Mouse (Mus musculus): ENCODE measurements at regions not wholly inside any gene's neighbourhood (a gene's known extent, or its start where the extent isn't known, plus 50 kb on each side); places are given as distances from the start of the nearest gene placed in this dataset.
"Not testable (repeated sequence)": the region's sequence is repeated elsewhere in the genome, so short reads cannot be mapped to it uniquely, and the experiment has no call there.

DNA sequence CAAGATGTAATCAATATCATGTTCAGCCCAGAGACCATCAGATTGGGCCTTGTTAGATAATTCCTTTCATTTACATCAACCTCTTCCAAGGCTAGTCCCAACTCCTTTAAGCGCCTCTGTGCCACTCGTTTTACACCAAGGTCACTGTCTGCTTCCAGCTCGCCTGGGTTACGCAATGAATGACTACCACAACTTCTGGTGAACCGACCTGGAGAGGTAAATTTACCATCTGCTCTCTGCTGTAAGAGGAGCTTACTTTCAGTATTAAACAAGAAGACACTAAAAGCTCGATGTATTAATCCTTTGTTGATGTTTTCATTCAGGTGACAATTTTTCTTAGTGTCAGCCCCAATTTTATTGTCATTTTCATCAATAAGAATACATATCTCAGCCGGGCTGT is 51.7 kb upstream of the Fam174b start:
- no peak for DNase-seq (ENCODE audit: low read depth, low spot score)

DNA sequence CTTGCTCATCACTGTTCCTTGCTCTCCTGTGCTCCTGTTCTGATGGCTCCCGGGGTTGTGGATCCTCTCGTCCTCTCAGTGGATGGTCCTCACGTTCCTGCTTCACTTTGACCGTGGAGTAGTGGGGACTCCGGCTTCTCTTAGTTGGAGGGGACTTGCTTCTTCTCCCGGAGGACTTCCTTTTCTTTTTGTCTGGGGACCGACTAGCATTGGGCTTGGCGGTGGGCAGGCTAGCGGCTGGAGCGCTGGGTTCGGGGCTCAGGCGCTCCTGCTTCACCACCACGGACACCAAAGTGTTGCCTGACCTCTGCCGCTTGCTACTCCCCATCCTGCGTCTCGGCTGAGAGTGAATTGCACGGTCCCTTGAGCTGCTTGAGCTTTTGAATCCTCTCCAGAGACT is 53.9 kb upstream of the Fam174b start:
- not testable (repeated sequence) for DNase-seq (ENCODE audit: low read depth, low spot score)

- DNase-seq (ENCODE audit: low read depth, low spot score) = no peak
Observed at GRCm38 (mm10) chr7:73682756-73683155, 57.3 kb upstream of the Fam174b start.

- no peak for DNase-seq (ENCODE audit: low read depth, low spot score)
Observed at GRCm38 (mm10) chr7:73670598-73670997, 69.5 kb upstream of the Fam174b start.

GRCm38 (mm10) chr7:73668791-73669190 is 71.3 kb upstream of the Fam174b start:
- no peak for DNase-seq (ENCODE audit: low read depth, low spot score)

DNA sequence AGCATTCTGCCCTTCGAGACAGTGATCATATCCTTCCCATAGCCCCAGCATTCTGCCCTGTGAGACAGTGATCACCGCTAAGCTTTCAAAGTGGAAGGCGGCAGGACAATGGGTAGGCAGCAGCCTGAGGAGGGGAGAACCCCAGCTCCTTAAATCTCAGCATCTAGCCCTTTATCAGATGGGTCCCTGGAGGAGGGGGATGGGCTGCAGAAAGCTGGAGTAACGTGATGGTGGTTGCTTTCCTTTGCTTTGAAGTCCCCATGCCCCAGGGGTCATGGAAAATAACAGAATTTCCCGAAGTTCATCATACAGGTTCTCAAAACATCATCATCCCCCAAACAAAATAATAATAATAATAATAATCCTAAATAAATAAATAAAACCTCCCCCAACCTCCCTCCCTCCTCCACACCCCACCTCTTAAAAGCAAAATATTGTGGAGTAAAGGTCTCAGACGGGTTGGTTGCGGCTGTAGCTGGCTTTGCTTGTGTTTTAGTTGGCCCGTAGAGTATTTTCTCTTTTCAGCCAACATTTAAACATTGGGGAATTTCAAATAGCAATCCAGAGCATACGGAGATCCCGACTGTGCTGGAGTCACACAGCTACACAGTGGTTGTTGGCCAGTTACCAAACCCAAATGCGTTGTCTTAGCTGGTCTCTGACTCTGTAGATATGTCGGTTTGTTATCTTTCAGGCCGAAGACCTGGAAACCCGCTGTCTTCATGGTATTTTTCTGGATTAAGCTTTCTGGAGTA is 73.0 kb upstream of the Fam174b start:
- no peak for DNase-seq (ENCODE audit: low read depth, low spot score)

- DNase-seq (ENCODE audit: low read depth, low spot score) = no peak
Observed at GRCm38 (mm10) chr7:73664962-73665361, 75.1 kb upstream of the Fam174b start.

GRCm38 (mm10) chr7:73662536-73662935 is 77.6 kb upstream of the Fam174b start:
- no peak for DNase-seq (ENCODE audit: low read depth, low spot score)

DNA sequence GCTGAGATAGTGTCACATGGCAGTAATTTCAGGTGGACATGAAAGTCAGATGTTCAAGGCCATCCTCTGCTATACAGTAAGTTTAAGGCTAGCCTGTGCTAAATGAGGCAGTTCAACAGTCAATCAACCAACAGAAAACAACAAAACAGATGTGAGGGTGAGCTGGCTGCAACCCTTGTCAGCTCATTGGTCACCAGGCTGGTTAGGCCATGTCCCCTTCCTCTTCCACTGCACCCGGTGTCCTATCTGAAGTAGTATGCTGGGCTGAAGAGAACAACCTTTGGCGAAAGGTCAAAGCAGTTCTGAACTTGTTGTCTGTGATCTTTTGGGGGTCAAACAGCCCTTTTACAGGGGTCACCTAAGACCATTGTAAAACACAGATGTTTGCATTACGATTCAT is 78.2 kb upstream of the Fam174b start:
- DNase-seq (ENCODE audit: low read depth, low spot score) = no peak

DNA sequence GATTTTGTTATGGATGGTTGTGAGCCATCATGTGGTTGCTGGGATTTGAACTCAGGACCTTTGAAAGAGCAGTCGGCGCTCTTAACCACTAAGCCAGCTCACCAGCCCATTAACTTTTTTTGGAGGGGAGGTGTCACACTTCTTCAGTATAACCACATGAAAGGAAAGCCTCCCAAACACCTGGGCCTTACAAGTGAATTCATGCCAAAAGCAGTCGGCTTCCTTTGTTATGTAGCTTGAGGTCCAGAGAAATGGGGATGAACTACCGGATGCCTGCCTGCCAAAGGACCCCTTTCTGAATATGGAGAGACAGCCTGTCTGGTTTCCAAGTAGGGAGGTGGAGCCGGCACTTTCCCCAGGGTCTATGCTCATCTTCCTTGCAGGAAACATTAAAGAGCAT is 80.6 kb upstream of the Fam174b start:
- DNase-seq (ENCODE audit: low read depth, low spot score) = no peak

DNA sequence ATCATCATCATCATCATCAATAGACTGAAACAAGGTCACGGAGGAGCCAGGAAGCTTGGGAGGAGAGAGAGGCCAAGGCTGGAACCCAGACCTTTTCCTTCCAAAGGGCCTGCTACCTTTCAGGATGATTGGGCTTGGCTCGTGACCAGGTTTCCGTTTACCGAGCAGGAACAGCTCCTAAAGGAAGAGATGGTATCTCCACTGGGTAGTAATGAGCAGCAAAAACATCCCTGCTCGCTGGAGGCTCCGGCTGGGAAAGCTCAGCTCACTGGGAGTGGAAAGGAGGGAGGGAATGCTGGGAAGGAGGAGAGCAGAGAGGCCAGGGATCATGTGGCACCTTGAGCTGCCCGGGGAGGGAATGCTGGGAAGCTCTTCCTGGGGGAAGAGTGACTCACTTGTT is 82.8 kb upstream of the Fam174b start:
- DNase-seq (ENCODE audit: low read depth, low spot score) = no peak

DNA sequence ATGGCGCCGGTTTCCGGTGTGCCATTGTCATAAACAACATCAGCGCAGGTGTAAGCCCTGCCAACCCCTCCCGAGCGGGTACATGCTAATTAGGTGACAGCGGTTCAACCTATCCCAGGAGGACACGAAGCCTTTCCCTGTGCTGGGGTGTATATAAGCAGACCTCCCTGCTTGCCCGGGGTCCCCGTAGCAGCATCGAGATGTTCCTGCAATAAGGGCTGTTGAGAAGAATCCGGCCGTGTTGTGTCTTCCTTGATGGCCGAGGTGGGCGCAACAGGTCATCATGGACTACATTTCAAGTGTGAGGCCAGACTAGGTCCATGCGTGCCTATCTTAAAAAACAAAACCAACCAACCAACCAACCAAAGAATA is 83.7 kb upstream of the Fam174b start:
- not testable (repeated sequence) for DNase-seq (ENCODE audit: low read depth, low spot score)

- DNase-seq (ENCODE audit: low read depth, low spot score) = no peak
Observed at GRCm38 (mm10) chr7:73655787-73656423, 84.2 kb upstream of the Fam174b start.

DNA sequence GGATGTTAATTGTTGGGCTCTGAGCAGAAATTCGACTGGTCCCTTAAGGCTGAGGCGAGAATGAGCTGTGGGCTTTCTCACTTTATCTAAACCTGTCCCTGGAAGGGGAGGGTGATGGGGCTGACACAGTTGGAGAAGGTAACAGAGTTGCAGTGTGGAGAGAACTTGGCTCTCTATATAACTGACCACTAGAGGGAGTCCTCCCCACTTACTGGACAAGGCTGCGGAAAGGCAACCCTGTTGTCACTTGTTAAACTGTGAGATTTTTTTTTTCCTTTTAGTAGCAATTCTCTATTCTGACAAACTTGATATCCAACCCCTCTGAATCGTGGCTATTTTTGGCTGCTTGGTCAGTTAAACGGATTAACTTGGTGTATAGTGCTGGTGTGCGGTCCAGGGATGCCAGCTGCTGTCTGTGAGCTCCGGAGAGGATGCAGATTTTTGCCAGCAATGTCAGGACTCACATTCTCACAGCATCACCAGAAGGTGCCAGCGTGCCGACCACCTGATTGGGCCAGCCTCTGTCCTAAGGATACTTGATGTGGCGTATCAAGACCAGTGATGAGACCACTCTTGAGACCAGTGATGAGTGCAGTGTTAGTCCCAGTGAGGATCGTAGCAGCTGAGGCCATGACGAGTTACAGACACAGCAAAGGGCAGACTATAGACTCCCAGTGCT is 85.8 kb upstream of the Fam174b start:
- DNase-seq (ENCODE audit: low read depth, low spot score) = no peak

DNA sequence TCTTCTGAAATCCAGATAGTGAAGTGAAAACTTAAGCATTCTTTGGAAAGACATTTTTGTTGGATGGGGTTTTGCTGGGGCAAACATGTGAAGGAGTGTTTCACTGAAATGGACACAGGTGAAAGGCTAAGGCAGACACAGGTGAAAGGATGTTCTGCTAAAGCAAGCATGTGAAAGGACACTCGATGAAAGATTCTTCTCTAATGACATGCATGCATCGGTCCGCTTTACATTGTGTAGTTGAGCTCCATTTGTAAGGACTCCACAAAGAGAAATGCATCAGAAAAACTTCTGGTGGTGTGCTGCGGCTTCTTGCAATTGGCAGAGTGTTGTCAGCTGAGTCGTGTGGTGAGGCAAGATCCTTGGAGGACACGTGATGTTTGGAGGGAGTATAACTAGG is 89.2 kb upstream of the Fam174b start:
- no peak for DNase-seq (ENCODE audit: low read depth, low spot score)

GRCm38 (mm10) chr7:73648010-73648409 is 92.1 kb upstream of the Fam174b start:
- peak; percentile 76 for DNase-seq (ENCODE audit: low read depth, low spot score)

GRCm38 (mm10) chr7:73647140-73647539 is 93.0 kb upstream of the Fam174b start:
- DNase-seq (ENCODE audit: low read depth, low spot score) = no peak

DNA sequence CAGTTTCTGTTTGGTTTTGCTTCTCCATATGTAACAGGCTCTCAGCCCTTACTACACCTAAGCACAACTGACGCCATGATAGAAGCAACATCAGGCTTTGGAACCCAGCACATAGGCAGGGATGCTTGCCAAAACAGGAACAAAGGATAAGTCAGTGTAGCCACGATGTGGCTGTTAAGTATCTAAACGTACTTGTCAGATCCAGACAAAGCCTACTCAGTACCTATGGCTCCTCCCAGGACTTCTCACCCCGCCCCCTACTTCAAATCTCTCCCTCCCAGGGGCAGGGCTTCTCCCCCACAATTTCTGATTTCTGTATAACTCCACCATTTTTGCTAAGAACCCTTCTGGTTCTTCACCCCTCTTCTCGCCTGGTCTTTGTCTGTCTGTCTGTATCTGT is 93.4 kb upstream of the Fam174b start:
- no peak for DNase-seq (ENCODE audit: low read depth, low spot score)

DNA sequence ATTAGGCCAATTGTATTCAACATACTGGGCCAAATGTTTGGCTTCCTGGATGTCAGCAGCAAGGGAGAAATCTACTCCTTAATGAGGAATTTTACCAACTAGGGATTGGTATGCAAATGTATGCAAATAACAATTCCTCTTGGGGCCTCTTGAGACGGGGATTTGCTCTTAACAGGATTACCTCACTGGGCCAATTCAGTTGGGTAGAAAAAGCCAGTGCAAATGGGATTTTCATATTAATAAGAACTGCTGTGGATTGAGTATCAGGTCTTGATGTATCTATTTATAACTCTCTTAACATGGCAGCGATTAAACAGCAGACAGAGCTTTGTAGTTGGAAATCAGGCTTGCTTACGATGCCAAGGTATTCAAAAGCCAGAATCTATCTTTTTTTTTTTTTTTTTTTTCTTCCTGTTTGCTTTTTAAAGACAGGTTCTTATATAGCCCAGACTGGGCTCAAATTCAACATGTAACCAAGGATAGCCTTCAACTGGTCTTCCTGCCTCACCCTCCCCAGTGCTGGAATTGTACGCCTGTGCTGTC is 95.7 kb upstream of the Fam174b start:
- DNase-seq (ENCODE audit: low read depth, low spot score) = no peak

DNA sequence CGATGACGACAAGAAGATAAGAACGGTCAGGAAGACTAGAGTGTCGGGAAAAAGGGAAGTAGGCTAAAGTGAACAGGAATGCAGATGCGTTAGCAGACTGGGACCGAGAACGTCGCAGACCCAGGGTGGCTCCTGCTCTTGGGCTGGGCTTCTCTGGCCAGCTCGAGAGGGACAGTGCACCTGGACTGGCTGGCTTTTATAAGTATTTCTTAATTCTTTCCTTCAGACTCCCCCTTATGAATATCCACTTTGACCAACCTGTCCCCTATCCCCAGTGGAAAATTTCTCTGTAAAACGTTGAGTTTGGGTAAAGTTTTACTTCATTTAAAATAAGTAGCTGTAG is 96.1 kb upstream of the Fam174b start:
- no peak for DNase-seq (ENCODE audit: low read depth, low spot score)

DNA sequence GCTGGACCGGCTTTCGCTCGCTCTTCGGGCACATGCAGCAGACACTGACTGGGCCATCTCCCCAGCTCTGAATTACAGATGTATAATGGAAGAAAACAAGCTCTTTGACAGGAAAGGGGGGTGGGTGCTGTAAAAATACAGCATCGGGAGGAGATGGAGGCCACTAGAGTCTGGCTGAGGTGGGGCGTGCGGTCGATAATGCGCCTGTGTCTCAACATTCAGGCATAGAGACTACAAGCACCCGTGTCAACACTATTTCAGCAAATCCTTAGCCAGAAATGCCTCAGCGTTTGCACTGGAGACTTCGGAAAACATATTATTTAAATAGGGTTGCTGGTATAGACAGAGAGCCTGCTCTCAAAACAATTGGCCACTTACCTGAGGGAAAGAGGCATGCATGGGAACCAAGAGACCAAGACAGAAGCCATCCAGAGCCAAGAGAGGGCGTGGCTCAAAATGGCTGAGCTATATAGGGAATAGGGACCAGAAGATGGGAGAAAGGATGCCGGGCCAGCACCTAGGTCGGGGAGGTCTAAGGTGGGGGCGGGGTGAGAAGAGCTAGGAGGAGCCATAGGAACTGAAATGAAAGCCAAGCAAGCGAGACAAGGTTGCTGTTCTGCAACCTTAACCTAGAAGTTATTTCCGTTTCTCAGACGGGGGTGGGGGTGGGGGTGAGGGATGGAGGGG is 96.7 kb upstream of the Fam174b start:
- no peak for DNase-seq (ENCODE audit: low read depth, low spot score)

GRCm38 (mm10) chr7:73640194-73640593 is 98.6 kb upstream of the Chd2 start:
- DNase-seq (ENCODE audit: low read depth, low spot score) = no peak
